Mouse (Mus musculus) megakaryocyte, embryonic 14.5 days (primary cell): ENCODE results near the gene Taok1. TPM values are rescaled to one million over a fixed set of nuclear protein-coding genes. Genes with fewer than 3 reads are reported as not detected.

Experiments used
- H3K27me3 ChIP-seq: replicated peaks from 2 replicates; pipeline ENCODE3; 2012; ENCODE audit warnings: inconsistent platforms
- H3K36me3 ChIP-seq: replicated peaks from 2 replicates; pipeline ENCODE3; 2012; ENCODE audit warnings: low read length, inconsistent platforms, mixed read lengths
- H3K4me1 ChIP-seq: 2 replicates; pipeline ENCODE4 v1.6.1; 2012; ENCODE audit warnings: inconsistent platforms
- H3K4me3 ChIP-seq: replicated peaks from 2 replicates; pipeline ENCODE3; 2012; ENCODE audit warnings: moderate library complexity, mild to moderate bottlenecking, inconsistent platforms
- H3K9me3 ChIP-seq: 2 replicates; pipeline ENCODE4 v1.6.1; 2012; ENCODE audit warnings: inconsistent platforms
- FLI1 ChIP-seq: IDR thresholded peaks from 2 replicates; pipeline ENCODE4 v1.6.1; 2012; ENCODE audit warnings: low read length, inconsistent platforms, mixed read lengths
- GATA1 ChIP-seq: IDR thresholded peaks from 3 replicates; pipeline ENCODE4 v1.6.1; 2012; ENCODE audit warnings: mixed read lengths, low read length, inconsistent platforms, borderline replicate concordance
- polyA plus RNA-seq: library from polyadenylated mRNA; stranded (reverse); fragments of >175 nt; gene quantifications from 2 replicates; pipeline ENCODE4 v1.2.3, GENCODE M21; 2012; ENCODE audit warnings: low replicate concordance; ENCODE audit not compliant: insufficient read depth

Taok1 gene
- polyA plus RNA-seq, 1 experiment = 1.2 TPM

- peaks cover 22% of the 10 kb centered on the region for H3K27me3 ChIP-seq
- peaks cover 92% of the 10 kb centered on the region for H3K4me1 ChIP-seq
Observed at GRCm38 (mm10) chr11:77518051-77518798, 89.4 kb downstream of the Taok1 start.

GRCm38 (mm10) chr11:77516553-77517425, 90.8 kb downstream of the Taok1 start:
- H3K9me3 ChIP-seq = no peaks in the 10 kb centered on the region
- TF ChIP-seq FLI1 (no peak), GATA1 (no peak)
- peak overlapping the region; percentile 94 for H3K4me3 ChIP-seq
- H3K36me3 ChIP-seq = peaks cover 10% of the 10 kb centered on the region
- peaks cover 93% of the 10 kb centered on the region for H3K4me1 ChIP-seq
- peaks cover 24% of the 10 kb centered on the region for H3K27me3 ChIP-seq

More at GRCm38 (mm10) chr11:77518051-77518798, 89.4 kb downstream of the Taok1 start:
- Histone ChIP-seq H3K9me3 (no peaks in the 10 kb centered on the region), H3K4me3 (peak overlapping the region; percentile 85), H3K36me3 (peaks cover 10% of the 10 kb centered on the region)
- TF ChIP-seq FLI1 = no peak
- TF ChIP-seq GATA1 = no peak

DNA sequence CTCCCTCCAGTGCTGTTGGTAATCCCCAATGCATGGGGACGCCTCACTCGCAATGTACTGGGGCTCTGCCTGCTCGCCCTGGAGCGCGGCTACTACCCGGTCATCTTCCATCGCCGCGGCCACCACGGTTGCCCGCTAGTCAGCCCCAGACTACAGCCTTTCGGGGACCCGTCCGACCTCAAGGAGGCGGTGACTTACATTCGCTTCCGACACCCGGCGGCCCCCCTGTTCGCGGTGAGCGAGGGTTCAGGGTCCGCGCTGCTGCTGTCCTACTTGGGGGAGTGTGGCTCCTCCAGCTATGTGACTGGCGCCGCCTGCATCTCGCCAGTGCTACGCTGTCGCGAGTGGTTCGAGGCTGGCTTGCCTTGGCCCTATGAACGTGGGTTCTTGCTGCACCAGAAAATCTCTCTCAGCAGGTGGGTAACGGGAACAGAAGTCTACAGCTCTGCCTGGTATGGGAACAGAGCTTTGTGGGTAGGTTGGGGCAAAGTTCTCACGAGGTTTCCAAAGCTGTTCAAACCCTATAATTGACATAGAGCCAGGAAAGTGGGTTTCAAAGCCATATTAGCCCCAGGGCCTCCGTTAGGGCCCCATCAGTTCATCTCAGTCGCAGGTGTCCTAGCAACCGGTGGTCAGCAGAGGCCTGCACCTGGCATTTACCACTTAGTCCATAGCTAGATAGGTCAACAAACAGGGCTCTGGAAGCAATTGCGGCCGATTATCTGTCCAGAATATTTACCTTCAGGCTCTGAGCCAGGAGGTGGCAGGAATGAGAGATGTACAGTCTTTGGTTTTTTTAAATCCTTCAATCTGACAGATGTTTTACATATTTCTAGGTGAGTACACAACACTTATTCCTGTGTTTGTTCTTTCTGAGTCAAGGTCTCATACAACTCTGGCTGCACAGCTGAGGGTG, 91.7 kb downstream of the Taok1 start, which contains the start of gene Trp53i13:
Trp53i13 (minus strand) TSS at position 344 of the 916 bp plus-strand sequence.
- Histone ChIP-seq H3K4me1 (peaks cover 87% of the 10 kb centered on the region), H3K9me3 (no peaks in the 10 kb centered on the region), H3K4me3 (peak within 1 kb of the TSS; percentile 94), H3K36me3 (peaks cover 10% of the 10 kb centered on the region), H3K27me3 (peaks cover 24% of the 10 kb centered on the region)
- no peak for TF ChIP-seq GATA1
- no peak for TF ChIP-seq FLI1

- peaks cover 81% of the 10 kb centered on the region for H3K4me1 ChIP-seq
- H3K9me3 ChIP-seq = no peaks in the 10 kb centered on the region
- H3K27me3 ChIP-seq = peaks cover 24% of the 10 kb centered on the region
- no peak for TF ChIP-seq GATA1
- no peak for TF ChIP-seq FLI1
- H3K36me3 ChIP-seq = peaks cover 16% of the 10 kb centered on the region
- peak within 1 kb of the TSS; percentile 94 for H3K4me3 ChIP-seq
Observed at GRCm38 (mm10) chr11:77514832-77515636, 92.6 kb downstream of the Taok1 start, which contains the start of gene Abhd15. Gene Abhd15, plus strand, starts transcription at chr11:77515121.

DNA sequence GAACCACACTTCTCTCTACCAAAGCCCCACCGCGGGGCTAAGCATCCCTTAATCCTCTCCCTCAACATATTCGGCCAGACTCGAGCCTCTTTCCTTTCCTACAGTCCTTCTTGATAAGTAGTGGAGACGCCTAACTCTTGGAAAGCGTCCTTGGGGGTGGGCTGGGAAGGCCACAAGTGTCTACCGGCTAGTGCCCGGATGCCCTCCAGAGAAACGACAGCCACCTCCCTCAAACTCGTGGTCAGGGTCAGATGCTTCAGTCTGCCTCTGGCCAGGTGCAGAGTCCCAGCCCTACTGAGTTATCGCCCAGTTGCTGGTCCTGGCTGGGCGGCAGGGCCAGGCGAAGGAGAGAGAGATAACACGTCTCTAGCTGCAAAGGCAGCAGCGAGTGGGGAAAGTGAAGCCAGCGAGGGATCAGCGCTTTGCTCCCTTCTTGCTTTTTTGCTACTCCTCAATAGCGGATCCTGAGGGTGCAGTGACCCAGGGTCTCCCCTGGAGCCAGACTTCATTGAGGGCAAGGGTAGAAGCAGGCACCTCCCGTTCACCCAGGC, 93.3 kb downstream of the Taok1 start:
- Histone ChIP-seq H3K36me3 (peaks cover 22% of the 10 kb centered on the region), H3K9me3 (no peaks in the 10 kb centered on the region), H3K4me1 (peaks cover 75% of the 10 kb centered on the region), H3K4me3 (peak overlapping the region; percentile 94), H3K27me3 (peaks cover 24% of the 10 kb centered on the region)
- TF ChIP-seq GATA1 (no peak), FLI1 (no peak)

- H3K27me3 ChIP-seq = peaks cover 24% of the 10 kb centered on the region
- H3K36me3 ChIP-seq = peaks cover 27% of the 10 kb centered on the region
- TF ChIP-seq FLI1 (no peak), GATA1 (no peak)
- peaks cover 72% of the 10 kb centered on the region for H3K4me1 ChIP-seq
- no peaks in the 10 kb centered on the region for H3K9me3 ChIP-seq
- peak overlapping the region; percentile 94 for H3K4me3 ChIP-seq
Observed at GRCm38 (mm10) chr11:77513811-77514170, 93.8 kb downstream of the Taok1 start.

- Histone ChIP-seq H3K27me3 (peaks cover 24% of the 10 kb centered on the region), H3K36me3 (peaks cover 29% of the 10 kb centered on the region), H3K4me3 (peak overlapping the region; percentile 95), H3K4me1 (peaks cover 72% of the 10 kb centered on the region), H3K9me3 (no peaks in the 10 kb centered on the region)
- no peak for TF ChIP-seq GATA1
- TF ChIP-seq FLI1 = no peak
Observed at GRCm38 (mm10) chr11:77512891-77513810, 94.5 kb downstream of the Taok1 start.
